Mouse (Mus musculus) kidney, postnatal 36 days (tissue): ENCODE results near the gene Vmn1r183.
"Not testable (repeated sequence)": the region's sequence is repeated elsewhere in the genome, so short reads cannot be mapped to it uniquely, and the experiment has no call there.

Experiments used
- DNase-seq, 2 experiments: peaks; one replicate each; pipeline ENCODE4 v3.0.0; 2021 to 2022; ENCODE audit warnings: mixed read lengths in 2 of 2

The Vmn1r183 gene

GRCm38 (mm10) chr7:24052660-24053304 is at the start of gene Vmn1r183:
Vmn1r183 (plus strand) TSS chr7:24053254.
- DNase-seq = no peak

- DNase-seq = not testable (repeated sequence)
Measured at GRCm38 (mm10) chr7:24074424-24074823, 21.4 kb downstream of the Vmn1r183 start.

GRCm38 (mm10) chr7:24081634-24082431 is 28.8 kb downstream of the Vmn1r183 start, which contains the start of gene Zfp180:
Zfp180 (plus strand) TSS chr7:24081924.
- DNase-seq = peak; percentile 96 to 98

- no peak for DNase-seq
Measured at GRCm38 (mm10) chr7:24082457-24083235, 29.6 kb downstream of the Vmn1r183 start.

GRCm38 (mm10) chr7:24086871-24087270 is 33.8 kb downstream of the Vmn1r183 start:
- no peak for DNase-seq

GRCm38 (mm10) chr7:24087485-24088125 is 34.6 kb downstream of the Vmn1r183 start:
- no peak for DNase-seq

- no peak for DNase-seq
Measured at GRCm38 (mm10) chr7:24104403-24104802, 51.3 kb downstream of the Vmn1r183 start.

- no peak for DNase-seq
Measured at GRCm38 (mm10) chr7:24105144-24105703, 52.2 kb downstream of the Vmn1r183 start.

GRCm38 (mm10) chr7:24110839-24111238 is 57.8 kb downstream of the Vmn1r183 start:
- no peak for DNase-seq

- no peak for DNase-seq
Measured at GRCm38 (mm10) chr7:24111772-24112155, 58.7 kb downstream of the Vmn1r183 start.

- DNase-seq = peak; percentile 86 to 92
Measured at GRCm38 (mm10) chr7:24112156-24112856, 59.3 kb downstream of the Vmn1r183 start, which contains the start of gene Zfp112. Zfp112 (plus strand) TSS chr7:24112314.

GRCm38 (mm10) chr7:24113001-24113400 is 59.9 kb downstream of the Vmn1r183 start:
- peak; percentile 91 to 93 for DNase-seq
